Mouse (Mus musculus) embryonic stem cell, embryonic (primary cell): ENCODE results near the gene Art4.

Source experiments
- CTCF ChIA-PET, 4 experiments: fragments of 300-600 bp in 2 of 4; fragments of 350-600 bp in 2 of 4; sonication (Branson Sonifier 250); formaldehyde crosslinking; loops; one replicate each; lab custom pipeline; 2022; ENCODE audit warnings: inconsistent platforms in 2 of 4; lab: Charles Lee
- POLR2A ChIA-PET, 4 experiments: fragments of 300-600 bp in 2 of 4; fragments of 350-600 bp in 2 of 4; sonication (Branson Sonifier 250); formaldehyde crosslinking; loops; one replicate each; lab custom pipeline; 2022; ENCODE audit warnings: antibody characterized with exemption in 4 of 4, inconsistent platforms in 1 of 4; lab: Charles Lee

Gene Art4

DNA sequence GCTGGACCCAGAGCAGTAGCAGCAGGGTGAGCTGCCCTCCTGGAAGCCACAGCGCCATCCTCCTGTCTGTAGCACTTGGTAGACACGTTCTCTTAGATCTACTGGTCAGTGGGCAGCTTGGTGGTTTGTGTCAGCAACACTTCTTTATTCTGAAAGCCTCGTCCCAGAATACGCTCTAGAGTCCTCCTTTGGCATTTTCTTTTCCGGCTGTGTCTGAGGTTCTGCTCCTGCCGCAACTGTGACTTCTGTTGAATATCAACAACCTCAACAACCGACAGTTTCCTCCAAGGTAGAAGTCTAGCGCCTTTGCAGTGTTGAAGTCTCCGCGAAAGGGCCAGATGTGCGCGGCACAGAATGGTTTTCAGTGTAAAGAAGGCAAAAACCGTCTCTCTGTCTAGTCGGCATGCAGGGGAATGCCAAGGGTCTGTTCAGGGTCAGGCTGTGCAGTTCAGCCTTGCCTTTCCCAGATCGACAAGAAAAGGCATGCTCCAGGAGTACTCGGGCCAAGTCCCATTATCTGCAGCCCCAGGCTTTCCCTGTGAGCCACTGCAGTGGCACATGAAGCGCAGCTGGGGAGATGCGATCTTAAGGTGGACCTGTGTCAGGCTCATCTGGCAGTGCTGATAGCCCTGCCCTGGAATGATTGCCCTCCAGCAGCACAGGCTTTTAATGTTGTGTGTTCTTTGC, at the start of gene Art4:
Gene Art4 (minus strand): TSS at position 548 of the 687 bp plus-strand sequence.
- POLR2A ChIA-PET: interaction anchor here in 3 of 4 experiments (0.7 to 4.8 kb wide), 8 partner anchors 18 to 100 kb away, joined by 3 to 33 read pairs (median 4); partner anchors contain the start of genes Hist4h4 (in 3 of the 3), BC049715 (in 1 of the 3) and Wbp11 (in 1 of the 3)

DNA sequence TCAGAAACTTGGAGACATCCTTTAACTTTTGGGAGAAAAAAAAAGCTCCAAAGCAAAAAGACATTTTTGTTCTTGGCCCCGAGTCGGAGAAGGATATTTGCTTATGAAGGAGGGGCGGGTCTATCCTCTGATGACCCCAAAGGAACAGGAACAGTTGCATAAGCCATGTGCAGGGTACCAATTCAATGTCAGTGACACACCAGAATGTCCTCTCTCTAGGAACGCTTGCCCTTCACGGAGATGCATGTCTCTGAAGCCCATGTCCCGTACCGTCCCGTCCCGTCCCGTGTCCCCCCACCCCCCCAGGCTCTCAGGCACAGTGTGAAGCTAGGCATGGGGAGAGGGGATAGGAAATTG, 49.4 kb upstream of the Art4 start:
- POLR2A ChIA-PET: interaction anchor here in 3 of 4 experiments (0.5 to 2.6 kb wide), 15 partner anchors 23 to 587 kb away, joined by 3 to 12 read pairs (median 3); partner anchors contain the start of genes Hist4h4 (in 2 of the 3), Wbp11 (in 2 of the 3) and H2afj (in 1 of the 3)

More for the DNA sequence above, at the start of gene Art4:
- CTCF ChIA-PET: interaction anchor here in 2 of 4 experiments (1.1 to 3.1 kb wide), 4 partner anchors 10 to 123 kb away, joined by 3 to 17 read pairs (median 10); no protein-coding TSS in a partner anchor

DNA sequence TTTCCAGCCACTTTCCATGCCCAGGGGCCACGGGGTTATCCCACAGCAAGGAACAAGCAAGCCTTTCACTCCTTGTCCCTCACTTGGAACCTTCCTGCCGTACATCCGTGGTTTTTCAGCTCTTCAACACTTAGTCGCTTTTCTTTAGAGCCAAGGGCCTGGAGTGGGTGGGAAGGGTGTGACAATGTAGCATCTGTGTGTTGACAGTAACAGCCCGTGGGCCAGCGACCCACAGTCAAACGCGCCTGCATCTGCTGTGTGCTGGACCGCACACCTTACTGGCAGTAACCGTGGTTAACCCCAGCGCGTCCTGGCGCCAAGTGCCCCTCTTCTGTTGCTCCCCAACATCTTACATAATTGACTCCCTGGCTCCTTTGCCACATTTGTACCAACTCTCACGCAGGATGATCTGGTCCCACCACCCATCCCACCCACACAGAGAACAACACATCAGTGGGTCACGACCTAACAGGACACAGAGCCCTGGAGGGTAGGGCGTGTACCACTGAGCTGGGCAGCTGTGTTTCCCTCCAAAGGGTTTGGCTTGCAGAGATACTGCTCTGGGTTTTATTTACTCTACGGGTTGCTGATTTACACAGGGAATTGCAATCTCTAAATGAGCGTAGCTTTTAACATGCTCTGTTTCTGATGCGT, 48.9 kb upstream of the Art4 start:
- CTCF ChIA-PET: interaction anchor here in 2 of 4 experiments (0.9 to 2.0 kb wide), 4 partner anchors 14 to 59 kb away, joined by 3 to 10 read pairs (median 5); no protein-coding TSS in a partner anchor
- POLR2A ChIA-PET: interaction anchor here in 3 of 4 experiments (0.5 to 2.6 kb wide), 13 partner anchors 14 to 587 kb away, joined by 3 to 12 read pairs (median 3); partner anchors contain the start of genes Hist4h4 (in 2 of the 3), Wbp11 (in 2 of the 3) and H2afj (in 1 of the 3)

More for the DNA sequence above, 49.4 kb upstream of the Art4 start:
- CTCF ChIA-PET: interaction anchor here in 3 of 4 experiments (0.9 to 2.0 kb wide), 5 partner anchors 13 to 59 kb away, joined by 3 to 10 read pairs (median 3); no protein-coding TSS in a partner anchor

DNA sequence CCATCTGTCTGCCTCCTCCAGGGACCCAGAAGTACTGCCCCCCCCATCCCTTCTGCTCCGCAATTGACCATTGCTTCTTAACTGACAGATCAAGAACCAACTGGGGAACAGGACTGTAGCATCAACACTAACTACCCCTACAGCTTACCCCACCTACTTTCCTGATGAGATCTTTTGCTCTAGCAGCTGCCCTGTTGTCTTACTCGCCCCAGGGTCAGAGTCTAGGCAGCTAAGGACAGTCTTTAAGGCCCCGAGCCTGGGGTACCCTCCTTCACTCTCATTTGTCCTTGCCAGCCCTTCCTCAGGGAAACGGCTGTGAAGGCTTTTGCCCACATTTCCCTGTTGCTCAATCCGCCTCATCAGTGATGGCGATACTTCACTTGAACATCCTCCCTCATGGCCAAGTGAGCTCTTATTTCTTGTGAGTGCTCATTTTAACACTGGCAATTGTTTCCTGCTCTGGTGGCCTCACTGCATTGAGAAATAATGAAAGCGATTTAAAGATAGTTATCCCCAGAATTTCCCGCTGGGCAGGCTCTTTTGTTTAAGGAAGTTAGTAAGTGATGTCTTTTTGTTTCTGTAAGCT, 46.4 kb upstream of the Art4 start:
- CTCF ChIA-PET: interaction anchor here in 2 of 4 experiments (0.6 to 0.8 kb wide), 2 partner anchors 9 to 30 kb away, joined by 3 read pairs; no protein-coding TSS in a partner anchor
- POLR2A ChIA-PET: interaction anchor here in 2 of 4 experiments (1.0 to 2.7 kb wide), 2 partner anchors 100 kb away, joined by 3 to 12 read pairs; partner anchors contain the start of gene Hist4h4 (in 1 of the 2)

DNA sequence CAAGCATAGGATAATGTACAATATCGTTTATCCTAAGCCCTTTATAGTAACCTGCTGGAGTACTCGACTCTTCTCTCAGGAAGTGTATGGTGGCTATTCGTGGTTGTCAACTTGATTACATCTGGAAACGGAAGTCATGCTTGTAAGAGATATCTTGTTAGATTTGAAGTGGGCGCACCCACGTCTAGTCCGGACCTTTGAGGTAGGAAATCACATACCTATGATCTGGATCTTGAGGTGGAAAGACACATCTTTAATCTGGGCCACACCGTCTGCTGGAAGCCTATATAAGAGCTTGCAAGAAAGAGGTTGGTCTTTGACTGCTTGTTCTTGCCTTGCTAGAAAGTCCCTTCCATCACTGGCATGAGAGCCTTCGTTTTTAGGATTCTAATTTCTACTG, 45.0 kb upstream of the Art4 start:
- POLR2A ChIA-PET: interaction anchor here in 1 of 4 experiments (2.7 kb wide), 1 partner anchor 99 kb away, joined by 12 read pairs; the partner anchor contains the start of gene Hist4h4

DNA sequence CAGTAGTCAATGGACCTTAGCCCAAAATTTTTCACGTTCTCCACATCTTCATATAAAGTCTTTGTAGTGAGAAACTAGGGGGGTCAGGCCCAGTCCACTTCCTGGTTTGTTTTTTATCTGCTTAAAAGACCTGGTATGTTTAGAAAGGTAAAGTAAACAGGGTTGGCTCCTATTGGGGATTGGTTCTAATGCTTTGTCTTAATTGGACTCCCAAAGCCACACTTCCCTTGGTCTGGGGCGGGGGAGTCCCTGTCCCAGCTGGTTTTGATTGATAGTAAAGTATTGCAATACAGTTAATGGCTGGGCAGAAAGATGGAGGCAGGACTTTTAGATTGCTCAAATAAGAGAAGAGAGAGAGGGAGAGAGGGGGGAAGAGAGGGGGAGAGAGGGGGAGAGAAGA, 43.5 kb upstream of the Art4 start:
- CTCF ChIA-PET: no interaction called here
- POLR2A ChIA-PET: no interaction called here

More for the DNA sequence above, 45.0 kb upstream of the Art4 start:
- CTCF ChIA-PET: interaction anchor here in 1 of 4 experiments (0.6 kb wide), 1 partner anchor 509 kb away, joined by 3 read pairs; no protein-coding TSS in a partner anchor

DNA sequence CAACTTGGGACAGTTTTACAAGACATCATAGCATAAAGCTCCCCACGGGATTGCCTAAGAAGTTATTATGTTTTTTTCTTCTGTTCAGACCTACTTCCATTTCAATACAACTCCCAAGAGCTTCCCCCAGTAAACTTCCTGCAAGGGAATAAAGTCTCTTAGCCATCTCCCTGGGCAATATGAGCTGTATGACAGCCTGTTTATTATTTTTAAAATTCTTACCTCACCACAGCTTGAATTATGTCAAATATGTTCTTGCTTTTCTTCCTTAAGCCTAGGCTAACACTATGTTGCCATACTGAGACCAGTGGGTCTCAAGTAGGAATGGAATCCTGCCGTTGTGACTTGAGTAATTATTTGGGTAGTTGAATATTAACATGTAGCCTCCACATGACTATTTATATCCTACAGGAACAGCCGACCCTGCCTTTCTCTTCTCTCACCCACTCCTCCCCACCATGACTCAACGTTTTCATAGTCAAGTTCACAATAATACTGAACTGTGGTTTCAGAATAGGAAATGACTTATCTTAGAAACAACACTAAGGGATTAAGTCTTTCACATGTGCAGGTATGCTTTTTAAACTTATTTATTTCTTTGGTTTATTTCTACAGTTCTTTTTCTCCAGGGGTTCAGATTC, 43.0 kb upstream of the Art4 start:
- ChIA-PET CTCF (no interaction called here), POLR2A (no interaction called here)

DNA sequence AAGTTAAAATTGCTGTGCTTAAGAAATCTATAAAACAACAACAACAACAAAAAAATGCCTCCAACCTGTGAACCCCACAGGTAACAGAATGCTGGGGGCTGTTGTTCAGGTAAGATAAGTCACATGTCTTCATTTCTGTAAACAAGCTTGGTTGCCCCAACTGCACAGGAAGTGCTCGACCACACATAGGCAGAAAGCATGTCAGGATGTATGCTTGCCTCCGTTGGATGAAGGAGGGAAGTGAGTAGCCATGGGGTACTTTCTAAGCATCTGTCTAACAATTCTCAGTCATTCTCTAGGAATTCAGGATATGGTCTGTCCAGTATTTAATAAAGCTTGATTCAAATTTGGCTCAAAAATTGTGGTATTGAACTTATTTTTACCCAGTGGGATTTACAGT, 41.4 kb upstream of the Art4 start:
- POLR2A ChIA-PET: no interaction called here
- CTCF ChIA-PET: interaction anchor here in 1 of 4 experiments (0.6 kb wide), 1 partner anchor 81 kb away, joined by 5 read pairs; no protein-coding TSS in a partner anchor

DNA sequence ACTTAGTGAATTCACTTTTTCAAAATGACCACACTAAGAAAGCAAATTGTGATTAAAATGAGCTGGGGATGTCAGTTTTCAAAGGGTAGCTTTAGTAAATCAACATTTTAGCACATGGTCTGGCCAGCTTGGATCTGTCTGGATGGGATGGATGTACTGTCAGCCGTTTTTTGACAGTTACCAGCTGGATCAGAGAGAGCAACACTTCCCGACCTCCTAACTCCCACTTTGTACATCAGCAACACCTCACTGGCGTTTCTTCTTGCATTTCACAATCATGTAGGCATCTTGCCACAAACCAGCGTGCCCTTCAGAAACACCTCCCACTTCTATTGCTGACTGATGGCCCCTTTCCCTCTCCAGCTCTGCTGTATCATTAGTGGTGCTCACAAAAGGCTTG, 40.7 kb upstream of the Art4 start:
- ChIA-PET CTCF (interaction anchor here in 1 of 4 experiments (0.6 kb wide), 1 partner anchor 82 kb away, joined by 5 read pairs; no protein-coding TSS in a partner anchor), POLR2A (no interaction called here)

DNA sequence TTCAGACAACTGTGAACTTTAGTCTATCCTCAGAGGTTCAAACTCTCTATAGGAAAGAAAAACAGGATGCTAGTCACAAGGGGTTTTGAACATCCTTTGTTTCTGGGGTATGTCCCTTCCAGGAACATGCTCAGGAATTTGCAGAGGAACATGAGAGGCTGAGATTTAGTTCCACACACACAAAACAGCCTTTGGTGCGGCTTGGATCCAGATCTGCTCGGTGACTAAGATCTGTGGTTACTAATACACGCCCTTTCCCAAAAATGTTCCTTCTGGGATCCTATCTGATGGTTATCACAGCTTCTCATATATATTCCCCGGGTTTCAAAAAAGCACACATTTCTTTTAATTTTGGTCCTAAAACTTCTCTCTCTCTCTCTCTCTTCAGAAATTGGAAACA, 40.3 kb upstream of the Art4 start:
- ChIA-PET POLR2A (no interaction called here), CTCF (no interaction called here)

DNA sequence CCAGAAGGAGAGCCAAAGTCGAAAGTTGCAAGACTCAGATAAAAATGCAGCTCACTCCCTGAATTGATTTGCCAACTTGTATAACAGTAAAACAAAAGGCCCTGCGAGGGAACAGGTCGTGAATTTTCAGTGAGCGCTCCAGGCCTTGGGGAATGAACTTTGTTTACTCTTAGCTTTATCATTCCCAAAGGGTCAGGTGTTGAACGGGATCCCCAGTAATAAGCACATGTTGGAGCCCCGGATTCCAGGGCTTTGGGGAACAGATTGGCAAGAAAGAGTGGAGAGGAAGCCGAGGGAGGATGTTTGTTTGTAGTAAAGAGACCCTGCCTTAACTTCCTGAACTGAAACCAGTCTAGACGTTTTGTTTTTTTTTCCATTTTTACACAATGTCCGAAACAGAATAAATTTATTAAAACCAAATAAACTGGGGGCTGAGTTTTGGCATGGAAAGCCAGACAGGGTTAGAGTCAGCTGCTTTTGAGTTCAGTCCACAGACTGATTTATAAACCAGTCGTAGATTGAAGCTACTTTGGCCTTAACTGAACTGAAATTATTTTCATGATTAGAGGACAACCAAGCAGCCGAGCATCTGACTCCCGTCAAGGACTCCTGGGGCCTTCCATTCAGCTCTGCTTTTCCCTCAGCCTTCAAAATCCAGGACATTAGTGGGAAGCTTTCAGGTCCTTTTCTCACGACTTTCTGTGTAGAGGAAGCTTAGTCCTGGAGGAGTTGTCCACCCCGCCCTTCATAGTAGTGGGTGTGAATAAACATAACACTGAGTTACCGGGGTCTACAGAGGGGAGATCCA, 37.2 kb upstream of the Art4 start:
- CTCF ChIA-PET: interaction anchor here in 2 of 4 experiments (0.6 to 0.9 kb wide), 2 partner anchors 9 to 1779 kb away, joined by 3 read pairs; no protein-coding TSS in a partner anchor

DNA sequence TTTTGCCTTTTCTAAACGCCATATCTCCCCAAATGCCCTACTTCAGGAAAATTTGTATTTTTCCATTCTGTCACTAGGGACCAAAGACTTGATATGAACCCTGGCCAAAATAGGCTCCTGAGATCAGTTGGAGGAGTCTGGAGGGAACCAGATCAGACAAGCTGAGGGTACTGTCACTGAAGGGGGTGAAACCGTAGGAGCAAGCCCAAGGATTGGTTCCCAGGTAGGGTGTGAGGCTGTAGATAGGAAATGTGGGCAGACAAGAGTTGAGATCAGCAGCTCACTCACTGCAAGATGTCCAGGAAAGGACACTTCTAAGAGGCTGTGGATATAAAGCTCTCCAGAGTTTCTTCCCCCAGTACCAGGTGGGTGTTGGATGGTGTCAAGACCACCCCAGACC, 34.5 kb upstream of the Art4 start:
- CTCF ChIA-PET: interaction anchor here in 1 of 4 experiments (0.6 kb wide), 1 partner anchor 13 kb away, joined by 4 read pairs; no protein-coding TSS in a partner anchor
- POLR2A ChIA-PET: no interaction called here

More for the DNA sequence above, 37.2 kb upstream of the Art4 start:
- POLR2A ChIA-PET: interaction anchor here in 1 of 4 experiments (0.8 kb wide), 1 partner anchor 13 kb away, joined by 3 read pairs; no protein-coding TSS in a partner anchor

DNA sequence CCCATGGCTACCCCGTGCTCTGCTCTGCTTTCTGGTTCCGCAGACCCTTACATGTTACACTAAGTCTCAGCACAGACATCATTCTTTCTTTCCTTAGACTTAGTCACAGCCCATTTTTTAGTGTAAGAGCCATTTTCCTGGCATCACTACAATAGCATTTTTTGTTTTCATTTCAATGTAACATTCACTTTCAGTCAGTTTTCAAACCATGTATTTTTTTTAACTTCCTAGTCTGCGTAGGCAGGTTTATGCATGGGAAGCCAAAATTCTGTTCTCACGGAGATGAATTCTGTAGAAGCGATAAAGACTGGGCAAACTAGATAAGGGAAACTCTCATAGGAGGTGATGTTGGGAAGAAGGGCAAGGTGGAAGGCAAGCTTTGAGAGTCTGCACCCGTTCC, 32.0 kb upstream of the Art4 start:
- ChIA-PET POLR2A (no interaction called here), CTCF (no interaction called here)

DNA sequence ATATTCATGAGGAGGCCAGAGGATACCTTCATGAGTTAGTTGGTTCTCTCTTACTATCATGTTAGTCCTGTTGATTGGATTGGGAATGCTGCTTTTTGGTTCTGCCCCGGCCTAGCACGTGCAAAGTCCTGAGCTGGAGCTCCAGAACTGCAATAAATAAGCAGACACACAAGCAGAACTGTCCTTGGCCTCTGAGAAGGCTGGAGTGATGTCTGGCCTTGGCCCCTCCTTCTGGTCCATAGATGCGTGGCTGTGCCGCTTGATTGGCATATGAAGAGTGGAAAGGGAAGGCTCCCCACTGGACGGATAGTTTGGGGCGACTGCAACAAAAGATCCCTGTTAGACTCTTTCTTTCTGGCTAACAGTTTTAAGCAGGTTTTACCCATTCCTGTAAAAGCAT, 31.5 kb upstream of the Art4 start:
- ChIA-PET POLR2A (interaction anchor here in 1 of 4 experiments (1.2 kb wide), 1 partner anchor 86 kb away, joined by 3 read pairs; no protein-coding TSS in a partner anchor), CTCF (no interaction called here)

DNA sequence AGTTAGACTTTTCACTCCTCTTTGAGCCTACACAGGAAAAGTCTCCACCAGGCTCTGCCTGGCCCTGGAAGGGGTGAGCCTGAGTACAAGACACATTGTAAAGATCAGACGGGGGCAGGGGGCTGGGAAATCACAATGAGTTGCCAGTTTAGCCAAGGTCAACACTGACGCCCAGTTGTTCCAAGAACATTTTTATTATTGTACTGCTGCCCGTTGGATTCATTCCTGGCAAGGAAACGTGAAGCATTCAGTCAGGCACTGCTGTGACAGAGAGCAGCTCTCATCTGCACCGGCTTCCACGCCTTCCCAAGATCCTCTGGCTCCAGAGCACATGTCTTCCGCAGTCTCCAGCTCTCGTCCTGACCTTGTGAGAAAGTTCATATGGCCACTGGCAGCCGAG, 30.3 kb upstream of the Art4 start:
- POLR2A ChIA-PET: interaction anchor here in 1 of 4 experiments (1.2 kb wide), 1 partner anchor 84 kb away, joined by 3 read pairs; no protein-coding TSS in a partner anchor
- CTCF ChIA-PET: no interaction called here

DNA sequence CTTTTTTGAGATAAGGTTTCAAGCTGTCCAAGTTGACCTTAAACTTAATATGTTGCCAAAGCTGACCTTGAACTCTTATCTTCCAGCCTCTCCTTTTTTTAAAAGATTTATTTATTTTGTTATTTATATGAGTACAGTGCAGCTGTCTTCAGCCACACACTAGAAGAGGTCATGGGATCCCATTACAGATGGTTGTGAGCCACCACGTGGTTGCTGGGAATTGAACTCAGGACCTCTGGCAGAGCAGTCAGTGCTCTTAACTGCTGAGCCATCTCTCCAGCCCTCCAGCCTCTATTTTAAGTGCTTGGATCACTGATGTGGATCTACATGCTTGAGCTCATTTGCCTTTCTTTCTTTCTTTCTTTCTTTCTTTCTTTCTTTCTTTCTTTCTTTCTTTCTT, 27.2 kb upstream of the Art4 start:
- CTCF ChIA-PET: interaction anchor here in 1 of 4 experiments (0.7 kb wide), 1 partner anchor 174 kb away, joined by 4 read pairs; no protein-coding TSS in a partner anchor
- POLR2A ChIA-PET: interaction anchor here in 2 of 4 experiments (1.1 to 1.7 kb wide), 2 partner anchors 45 to 81 kb away, joined by 3 read pairs; no protein-coding TSS in a partner anchor

DNA sequence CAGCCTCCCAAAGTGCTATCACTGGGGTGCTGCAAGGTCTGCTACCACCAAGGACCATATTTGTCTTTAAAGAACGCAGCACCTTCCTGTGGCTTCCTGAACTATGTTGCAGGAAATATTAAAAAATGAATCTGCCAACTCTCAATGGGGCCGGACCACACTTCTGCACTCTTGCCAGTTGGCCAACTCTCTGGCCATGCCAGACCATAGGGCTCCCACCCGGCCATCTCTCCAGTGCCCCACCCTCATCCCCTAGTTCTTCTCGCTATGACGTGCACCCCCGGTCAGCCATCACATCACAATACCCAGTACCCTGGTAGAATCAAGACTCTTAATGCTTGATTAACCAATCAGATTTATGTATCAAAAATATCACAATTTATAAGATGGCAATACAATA, 26.4 kb upstream of the Art4 start:
- ChIA-PET POLR2A (interaction anchor here in 2 of 4 experiments (0.8 to 1.7 kb wide), 3 partner anchors 23 to 80 kb away, joined by 3 read pairs; no protein-coding TSS in a partner anchor), CTCF (interaction anchor here in 1 of 4 experiments (0.6 kb wide), 1 partner anchor 505 kb away, joined by 3 read pairs; no protein-coding TSS in a partner anchor)
